Mouse (Mus musculus): ENCODE measurements around the gene Tpm1. TPM values are rescaled to one million over a fixed set of nuclear protein-coding genes. Genes with fewer than 3 reads are reported as not detected.

Gene Tpm1
- polyA plus RNA-seq, 1 experiment from 2014 or later, result 85.7 TPM

DNA sequence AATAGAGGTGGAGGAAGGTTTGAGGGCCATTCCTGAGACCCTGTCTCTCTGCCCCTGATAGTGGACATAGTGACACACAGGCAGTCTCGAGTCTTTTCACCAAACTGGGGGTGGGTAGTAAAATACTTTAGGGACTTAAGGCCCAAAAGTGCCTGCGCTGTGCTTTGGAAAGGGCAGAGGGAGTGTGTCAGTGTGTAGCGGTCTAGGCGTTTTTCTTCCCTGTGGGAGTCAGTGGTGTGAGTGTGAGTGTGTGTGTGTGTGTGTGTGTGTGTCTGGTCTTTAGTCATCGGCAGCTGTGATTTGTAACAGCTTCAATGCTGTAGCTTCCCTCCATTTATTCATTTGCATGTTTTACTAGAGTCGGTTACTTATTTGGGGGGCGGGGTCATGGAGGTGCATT is 630 bp upstream of the Tpm1 start:
- Histone ChIP-seq H3K27ac (ENCODE audit: low read depth) (no peak overlapping the region), H3K9ac (replicated peaks) (no peak overlapping the region; the same call in 1 of the 2 replicates), H3K27me3 (ENCODE audit: insufficient read depth, low read length) (peaks cover 58% of the 10 kb centered on the region), H3K4me3 (ENCODE audit: low read depth, low read length) (no peak overlapping the region; the same call in 1 of the 2 replicates), H3K9me3 (ENCODE audit: low read length) (no peaks in the 10 kb centered on the region), H3K4me2 (ENCODE audit: low read depth, low read length) (peak overlapping the region; percentile 81; the same call in 1 of the 2 replicates), H3K36me3 (replicated peaks; ENCODE audit: insufficient read depth, low read length) (no peaks in the 10 kb centered on the region), H3K4me1 (ENCODE audit: insufficient read depth) (peaks cover 21% of the 10 kb centered on the region)
- DNase-seq, result no peak
- WGBS (ENCODE audit: insufficient replicate concordance), result 31% methylated on average over 7 of the region's 7 CpGs
- TF ChIP-seq CTCF (IDR thresholded peaks at IDR 0.05; ENCODE audit: low read depth) (no peak), EP300 (IDR thresholded peaks at IDR 0.05; ENCODE audit: low read depth) (no peak)
- ATAC-seq, result no peak

DNA sequence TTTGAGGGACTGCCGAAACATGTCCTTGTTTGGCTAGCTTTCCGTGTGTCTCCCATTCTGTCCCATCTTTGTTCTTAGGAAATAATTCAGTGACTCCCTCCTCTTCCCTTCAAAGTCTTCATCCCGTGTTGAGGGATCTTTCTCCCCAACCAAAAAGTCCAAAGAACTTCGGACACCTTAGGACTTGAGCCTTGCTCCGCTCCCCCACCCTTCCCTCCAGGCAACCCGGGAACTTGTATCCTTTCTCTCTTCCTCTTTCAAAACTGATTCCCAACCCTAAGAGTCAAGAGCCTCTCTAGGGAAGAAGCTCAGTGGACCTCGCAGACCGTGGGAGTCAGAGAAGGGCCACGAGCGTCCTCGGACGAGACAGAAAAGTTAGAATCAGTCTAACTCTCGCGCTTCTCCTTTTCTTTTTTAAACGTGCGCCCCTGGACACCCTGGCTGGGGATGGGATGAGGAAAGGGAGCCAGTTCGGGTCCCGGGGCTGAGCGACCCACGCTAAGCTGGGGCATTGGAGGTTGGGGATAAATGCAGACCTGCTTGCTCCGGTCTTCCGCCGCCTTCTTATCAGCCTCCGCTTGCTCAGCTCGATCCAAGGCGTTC is 622 bp downstream of the Tpm1 start:
- no peak overlapping the region for H3K27ac ChIP-seq (ENCODE audit: low read depth)
- WGBS (ENCODE audit: insufficient replicate concordance), result 3% methylated on average over 26 of the region's 26 CpGs
- DNase-seq, result no peak

DNA sequence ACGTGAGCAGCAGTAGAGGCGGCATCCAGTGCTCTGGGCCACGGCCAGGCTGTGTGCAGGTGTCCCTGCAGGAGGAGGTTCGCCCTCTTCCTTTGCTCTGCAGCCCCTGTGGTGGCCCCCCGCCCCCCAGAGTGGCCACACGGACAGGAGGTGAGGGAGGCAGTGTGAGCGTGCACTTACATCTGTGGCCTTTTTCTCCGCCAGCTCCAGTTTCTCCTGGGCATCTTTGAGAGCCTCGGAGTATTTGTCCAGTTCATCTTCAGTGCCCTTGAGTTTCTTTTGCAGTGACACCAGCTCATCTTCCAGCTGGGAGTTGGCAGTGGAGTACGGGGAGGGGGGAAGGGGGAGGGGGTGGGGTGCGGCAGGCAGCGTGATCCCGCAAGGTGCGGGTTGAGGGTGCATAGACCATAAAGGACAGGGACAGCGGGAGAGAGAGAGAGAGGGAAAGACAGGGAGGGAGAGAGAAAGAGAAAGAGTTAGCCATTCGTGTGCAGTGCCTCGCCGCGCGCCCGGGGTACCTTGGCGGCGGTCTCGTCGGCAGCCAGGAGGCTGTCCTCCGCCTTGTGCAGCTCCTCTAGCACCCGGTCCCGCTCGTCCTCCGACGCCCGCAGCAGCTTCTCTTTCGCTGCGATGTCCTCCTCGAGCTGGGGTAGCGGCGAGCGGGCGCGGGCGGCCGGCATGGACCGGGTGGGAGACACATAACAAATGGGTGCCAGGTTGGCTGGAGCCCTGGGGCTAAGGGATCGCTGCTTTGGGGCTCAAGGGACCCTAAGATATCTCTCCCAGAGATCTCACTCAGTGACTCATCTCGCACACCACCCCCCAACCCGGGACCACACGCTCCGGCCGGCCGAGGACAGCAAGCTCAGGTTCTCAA is 1.4 kb downstream of the Tpm1 start:
- Histone ChIP-seq H3K4me2 (ENCODE audit: low read depth, low read length) (peak overlapping the region; percentile 81), H3K9me3 (ENCODE audit: low read length) (no peaks in the 10 kb centered on the region), H3K9ac (replicated peaks) (peak overlapping the region; percentile 63), H3K4me3 (ENCODE audit: low read depth, low read length) (peak overlapping the region; percentile 53), H3K27me3 (ENCODE audit: insufficient read depth, low read length) (peaks cover 59% of the 10 kb centered on the region), H3K4me1 (ENCODE audit: insufficient read depth) (peaks cover 24% of the 10 kb centered on the region), H3K27ac (ENCODE audit: low read depth) (no peak overlapping the region), H3K36me3 (replicated peaks; ENCODE audit: insufficient read depth, low read length) (no peaks in the 10 kb centered on the region)
- 2% methylated on average over 45 of the region's 50 CpGs for WGBS (ENCODE audit: insufficient replicate concordance)
- TF ChIP-seq EP300 (IDR thresholded peaks at IDR 0.05; ENCODE audit: low read depth) (no peak), CTCF (IDR thresholded peaks at IDR 0.05; ENCODE audit: low read depth) (no peak)
- DNase-seq (peak; percentile 27), ATAC-seq (no peak)

More for the DNA sequence above, 622 bp downstream of the Tpm1 start:
- peak overlapping the region; percentile 63 for H3K9ac ChIP-seq (replicated peaks)
- H3K4me3 ChIP-seq (ENCODE audit: low read depth, low read length), result peak overlapping the region; percentile 53
- no peak for TF ChIP-seq EP300 (IDR thresholded peaks at IDR 0.05; ENCODE audit: low read depth)
- H3K36me3 ChIP-seq (replicated peaks; ENCODE audit: insufficient read depth, low read length), result no peaks in the 10 kb centered on the region
- peak overlapping the region; percentile 81 for H3K4me2 ChIP-seq (ENCODE audit: low read depth, low read length)
- no peak for ATAC-seq
- H3K27me3 ChIP-seq (ENCODE audit: insufficient read depth, low read length), result peaks cover 59% of the 10 kb centered on the region
- peaks cover 24% of the 10 kb centered on the region for H3K4me1 ChIP-seq (ENCODE audit: insufficient read depth)
- no peaks in the 10 kb centered on the region for H3K9me3 ChIP-seq (ENCODE audit: low read length)

DNA sequence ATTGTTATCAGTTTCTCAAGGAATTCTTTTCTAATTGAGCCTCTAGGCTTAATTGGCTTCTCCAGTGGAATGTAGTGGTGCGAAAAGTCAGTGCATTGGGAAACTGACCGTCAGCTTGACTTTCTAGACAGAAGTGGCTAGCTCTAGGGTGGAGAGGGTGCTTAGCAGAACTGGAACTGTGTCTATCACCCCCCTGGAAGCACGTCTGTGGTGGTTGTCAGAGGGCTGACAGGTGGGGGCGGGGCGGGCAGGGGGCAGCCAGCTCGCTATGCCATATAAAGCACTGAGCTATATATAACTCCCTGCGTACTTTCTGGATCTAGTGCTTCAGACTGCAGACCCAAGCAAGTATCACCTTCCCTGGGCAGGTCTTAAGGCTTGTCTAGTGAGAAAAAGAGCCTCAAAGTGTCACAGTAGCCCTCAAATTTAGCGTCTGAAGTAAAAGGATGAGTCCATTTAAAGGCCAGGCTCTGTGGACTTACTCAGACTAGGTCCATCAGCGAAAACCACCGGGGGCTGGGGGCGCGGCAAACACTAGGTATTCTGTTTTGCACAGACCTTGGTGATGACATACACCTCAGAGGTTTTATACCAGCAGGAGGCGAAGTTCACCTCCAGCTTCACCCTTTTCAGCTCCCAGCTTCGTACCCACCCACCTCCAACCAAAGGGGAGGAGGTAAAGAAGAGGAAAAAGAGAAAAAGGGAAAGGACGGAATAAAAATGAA is 2.2 kb downstream of the Tpm1 start:
- WGBS (ENCODE audit: insufficient replicate concordance), result 14% methylated on average over 15 of the region's 15 CpGs
- ATAC-seq, result no peak
- Histone ChIP-seq H3K27ac (ENCODE audit: low read depth) (no peak overlapping the region), H3K9ac (replicated peaks) (peak overlapping the region; percentile 63), H3K4me2 (ENCODE audit: low read depth, low read length) (peak overlapping the region; percentile 81), H3K36me3 (replicated peaks; ENCODE audit: insufficient read depth, low read length) (no peaks in the 10 kb centered on the region), H3K4me1 (ENCODE audit: insufficient read depth) (peaks cover 28% of the 10 kb centered on the region), H3K27me3 (ENCODE audit: insufficient read depth, low read length) (peaks cover 56% of the 10 kb centered on the region), H3K9me3 (ENCODE audit: low read length) (no peaks in the 10 kb centered on the region), H3K4me3 (ENCODE audit: low read depth, low read length) (peak overlapping the region; percentile 53)
- DNase-seq, result peak; percentile 24
- peak; percentile 56 for TF ChIP-seq CTCF (IDR thresholded peaks at IDR 0.05; ENCODE audit: low read depth)
- TF ChIP-seq EP300 (IDR thresholded peaks at IDR 0.05; ENCODE audit: low read depth), result no peak

DNA sequence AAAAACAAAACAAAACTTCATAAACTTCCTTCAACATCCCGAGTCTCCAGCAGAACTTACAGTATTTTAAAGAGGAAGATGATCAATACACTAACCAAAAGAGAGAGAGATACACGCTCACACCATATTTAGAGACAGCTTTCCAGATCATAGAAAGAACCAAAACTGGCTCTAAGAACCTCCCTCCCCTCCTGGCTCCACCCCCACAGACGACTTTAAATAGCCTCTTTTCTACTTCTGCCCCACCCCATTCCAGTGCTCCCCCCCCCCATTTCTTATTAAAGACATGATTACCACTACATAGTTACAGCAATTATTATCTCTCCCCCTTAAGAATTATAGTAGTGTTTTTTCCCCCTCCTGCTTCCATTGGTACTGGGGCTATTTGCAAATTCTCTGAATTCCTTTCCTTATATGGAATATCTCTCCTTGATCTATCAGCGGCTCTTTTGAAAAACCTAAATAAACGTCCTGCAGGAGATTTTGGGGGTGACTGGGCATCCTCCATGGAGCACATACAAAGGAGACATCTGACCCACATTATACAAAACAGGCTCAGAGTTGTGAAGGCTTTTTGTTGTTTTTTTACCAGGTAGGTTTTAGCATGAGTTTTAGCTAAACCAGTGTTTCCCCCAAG is 3.1 kb downstream of the Tpm1 start:
- ATAC-seq (no peak), DNase-seq (no peak)
- H3K4me1 ChIP-seq (ENCODE audit: insufficient read depth), result peaks cover 37% of the 10 kb centered on the region
- no peak overlapping the region for H3K27ac ChIP-seq (ENCODE audit: low read depth)
- 14% methylated on average over 5 of the region's 5 CpGs for WGBS (ENCODE audit: insufficient replicate concordance)
- peaks cover 51% of the 10 kb centered on the region for H3K27me3 ChIP-seq (ENCODE audit: insufficient read depth, low read length)
- no peaks in the 10 kb centered on the region for H3K9me3 ChIP-seq (ENCODE audit: low read length)
- peak overlapping the region; percentile 32; the same call in 1 of the 2 replicates for H3K4me2 ChIP-seq (ENCODE audit: low read depth, low read length)
- H3K4me3 ChIP-seq (ENCODE audit: low read depth, low read length), result no peak overlapping the region
- TF ChIP-seq EP300 (IDR thresholded peaks at IDR 0.05; ENCODE audit: low read depth) (no peak), CTCF (IDR thresholded peaks at IDR 0.05; ENCODE audit: low read depth) (no peak)
- no peak overlapping the region for H3K9ac ChIP-seq (replicated peaks)
- H3K36me3 ChIP-seq (replicated peaks; ENCODE audit: insufficient read depth, low read length), result no peaks in the 10 kb centered on the region

All from liver, postnatal 0 days (tissue).